Mouse (Mus musculus): ENCODE measurements around the gene Mylk. TPM values are rescaled to one million over a fixed set of nuclear protein-coding genes. Genes with fewer than 3 reads are reported as not detected.

Gene Mylk
- polyA plus RNA-seq, 1 experiment from 2014 or later = 2.8 TPM

DNA sequence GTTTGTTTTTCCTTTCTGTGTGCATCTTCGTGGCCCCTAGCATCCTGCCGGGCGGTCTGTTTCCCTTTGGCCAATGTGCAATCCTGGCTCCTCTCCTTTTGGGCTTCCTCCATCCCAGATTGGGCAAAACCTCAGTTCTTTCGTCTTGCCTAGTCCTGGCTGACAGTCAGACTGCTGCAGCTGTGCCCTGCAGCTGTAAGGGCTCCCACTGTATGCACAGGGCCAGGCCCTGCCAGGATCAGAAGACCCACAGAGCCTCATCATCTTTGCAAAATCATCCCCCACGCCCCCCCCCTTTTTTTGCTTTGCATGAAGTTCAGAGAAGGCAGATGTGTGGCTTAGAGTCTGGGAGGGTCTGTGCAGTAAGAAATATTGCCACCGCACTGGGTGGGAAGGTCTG, 110.1 kb downstream of the Mylk start:
- Histone ChIP-seq H3K27ac (ENCODE audit: low read length) (no peak overlapping the region), H3K4me3 (replicated peaks; ENCODE audit: low read length) (no peak overlapping the region), H3K9ac (replicated peaks; ENCODE audit: low read depth, low read length) (no peak overlapping the region), H3K36me3 (ENCODE audit: control insufficient read depth, insufficient read depth) (no peaks in the 10 kb centered on the region), H3K9me3 (ENCODE audit: control insufficient read depth, low read length) (no peaks in the 10 kb centered on the region), H3K27me3 (replicated peaks; ENCODE audit: control insufficient read depth, insufficient read depth, low read length) (no peaks in the 10 kb centered on the region), H3K4me2 (ENCODE audit: low read length) (no peak overlapping the region), H3K4me1 (replicated peaks; ENCODE audit: control insufficient read depth, insufficient read depth, low read length) (no peaks in the 10 kb centered on the region)
- ATAC-seq = peak; percentile 26; the same call in 1 of the 2 replicates
- WGBS = 75% methylated on average over 6 of the region's 6 CpGs

DNA sequence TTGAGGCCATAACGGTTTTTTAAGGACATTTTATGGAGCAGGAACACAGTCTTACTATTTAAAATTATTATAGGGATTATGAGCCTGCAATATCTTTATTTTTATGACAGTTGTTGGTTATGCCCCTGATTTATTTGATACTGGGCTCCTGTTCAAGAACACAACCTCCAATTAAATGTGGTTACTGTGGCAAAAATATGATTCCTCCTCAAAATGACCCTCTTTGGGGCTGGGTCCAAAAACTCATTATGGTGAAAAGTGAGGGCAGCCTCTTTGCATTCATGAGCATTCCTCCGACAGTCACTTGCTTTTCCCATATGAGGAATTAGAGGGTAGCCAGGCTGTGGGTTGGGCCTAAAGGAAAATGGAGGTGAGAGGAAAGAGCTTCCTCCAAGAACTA, 110.7 kb downstream of the Mylk start:
- whole genome bisulfite sequencing = 70% methylated on average over 2 of the region's 2 CpGs
- no peak overlapping the region for H3K9ac ChIP-seq (replicated peaks; ENCODE audit: low read depth, low read length)

DNA sequence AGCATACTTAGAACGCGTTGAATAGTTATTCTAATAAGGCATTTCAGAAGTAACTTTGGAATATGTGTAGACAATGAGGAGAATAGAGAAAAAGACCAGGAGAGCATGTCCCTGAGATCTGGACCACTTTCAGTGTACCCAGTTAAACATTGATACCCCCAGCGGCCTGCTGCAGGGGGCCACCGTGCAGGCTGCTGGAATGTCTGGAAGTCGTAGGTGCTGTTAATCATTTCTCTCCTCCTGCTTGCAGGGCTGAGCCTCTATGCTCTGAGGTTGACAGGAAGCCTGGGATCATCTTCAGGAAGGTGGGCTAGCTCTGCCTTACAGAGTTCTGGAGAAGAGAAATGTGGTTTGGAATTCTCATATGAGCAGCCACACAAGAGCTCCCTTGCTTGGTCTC, 112.6 kb downstream of the Mylk start:
- Histone ChIP-seq H3K36me3 (ENCODE audit: control insufficient read depth, insufficient read depth) (no peaks in the 10 kb centered on the region), H3K9me3 (ENCODE audit: control insufficient read depth, low read length) (no peaks in the 10 kb centered on the region), H3K4me2 (ENCODE audit: low read length) (no peak overlapping the region), H3K4me3 (replicated peaks; ENCODE audit: low read length) (no peak overlapping the region), H3K9ac (replicated peaks; ENCODE audit: low read depth, low read length) (no peak overlapping the region), H3K4me1 (replicated peaks; ENCODE audit: control insufficient read depth, insufficient read depth, low read length) (no peaks in the 10 kb centered on the region), H3K27me3 (replicated peaks; ENCODE audit: control insufficient read depth, insufficient read depth, low read length) (no peaks in the 10 kb centered on the region), H3K27ac (ENCODE audit: low read length) (no peak overlapping the region)
- WGBS = 83% methylated on average over 5 of the region's 5 CpGs
- ATAC-seq = no peak

More for the DNA sequence above, 110.7 kb downstream of the Mylk start:
- H3K4me2 ChIP-seq (ENCODE audit: low read length) = no peak overlapping the region
- no peaks in the 10 kb centered on the region for H3K9me3 ChIP-seq (ENCODE audit: control insufficient read depth, low read length)
- H3K27ac ChIP-seq (ENCODE audit: low read length) = no peak overlapping the region
- no peaks in the 10 kb centered on the region for H3K27me3 ChIP-seq (replicated peaks; ENCODE audit: control insufficient read depth, insufficient read depth, low read length)
- no peaks in the 10 kb centered on the region for H3K36me3 ChIP-seq (ENCODE audit: control insufficient read depth, insufficient read depth)
- H3K4me1 ChIP-seq (replicated peaks; ENCODE audit: control insufficient read depth, insufficient read depth, low read length) = no peaks in the 10 kb centered on the region
- H3K4me3 ChIP-seq (replicated peaks; ENCODE audit: low read length) = no peak overlapping the region
- ATAC-seq = no peak

DNA sequence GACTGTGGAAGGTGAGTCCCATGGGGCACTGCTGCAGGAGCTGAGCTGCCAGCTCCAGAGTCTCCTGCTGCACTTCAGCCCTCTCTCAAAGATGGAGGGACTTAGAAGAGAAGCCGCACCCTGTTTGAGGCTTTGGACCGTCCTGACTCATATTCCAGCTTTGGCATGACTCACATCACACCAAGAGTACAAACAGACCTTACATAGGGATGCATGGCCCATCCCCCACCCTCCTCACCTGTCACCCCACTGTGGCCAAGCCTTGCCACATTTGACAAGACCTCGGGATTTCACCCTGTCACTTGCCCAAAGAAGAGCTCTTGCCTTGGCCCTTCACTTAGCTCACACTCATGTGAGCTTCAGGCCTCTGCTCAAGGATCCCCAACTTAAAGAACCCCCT, 115.8 kb downstream of the Mylk start:
- no peaks in the 10 kb centered on the region for H3K9me3 ChIP-seq (ENCODE audit: control insufficient read depth, low read length)

DNA sequence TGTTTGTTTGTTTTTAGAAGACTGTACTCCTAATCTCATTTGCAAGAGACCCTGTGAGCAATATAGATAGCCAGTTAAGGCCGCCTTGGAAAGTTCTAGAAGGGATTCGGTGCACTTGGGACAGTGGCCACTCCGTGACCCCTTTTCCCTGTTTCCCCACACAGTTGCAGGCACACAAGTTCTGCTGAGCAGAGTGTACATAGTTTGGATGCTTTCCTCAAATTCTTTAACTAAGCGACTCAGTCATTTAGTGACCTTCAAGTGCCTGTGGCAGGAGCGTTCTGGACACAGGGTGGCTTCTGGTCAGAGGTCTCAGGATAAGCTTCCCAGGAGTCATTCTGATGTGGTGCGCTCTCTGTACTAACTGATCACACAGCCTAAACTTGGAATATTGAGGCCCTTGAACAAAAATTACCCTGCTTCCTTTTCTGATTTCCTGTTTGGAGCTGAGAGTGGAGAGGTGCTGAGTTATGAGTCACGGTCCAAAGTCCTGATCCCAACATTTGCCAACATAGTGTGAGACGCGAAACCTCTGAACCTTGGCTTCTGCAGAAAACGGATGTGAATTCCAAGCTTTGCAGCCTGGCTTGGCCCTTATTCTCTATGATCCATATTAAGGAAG, 116.8 kb downstream of the Mylk start:
- Histone ChIP-seq H3K27ac (ENCODE audit: low read length) (no peak overlapping the region), H3K9me3 (ENCODE audit: control insufficient read depth, low read length) (no peaks in the 10 kb centered on the region), H3K9ac (replicated peaks; ENCODE audit: low read depth, low read length) (no peak overlapping the region), H3K4me2 (ENCODE audit: low read length) (no peak overlapping the region), H3K27me3 (replicated peaks; ENCODE audit: control insufficient read depth, insufficient read depth, low read length) (no peaks in the 10 kb centered on the region), H3K4me3 (replicated peaks; ENCODE audit: low read length) (no peak overlapping the region), H3K4me1 (replicated peaks; ENCODE audit: control insufficient read depth, insufficient read depth, low read length) (no peaks in the 10 kb centered on the region), H3K36me3 (ENCODE audit: control insufficient read depth, insufficient read depth) (no peaks in the 10 kb centered on the region)
- ATAC-seq = no peak
- 91% methylated on average over 10 of the region's 10 CpGs for WGBS

More for the DNA sequence above, 115.8 kb downstream of the Mylk start:
- no peak for ATAC-seq
- Histone ChIP-seq H3K4me1 (replicated peaks; ENCODE audit: control insufficient read depth, insufficient read depth, low read length) (no peaks in the 10 kb centered on the region), H3K27me3 (replicated peaks; ENCODE audit: control insufficient read depth, insufficient read depth, low read length) (no peaks in the 10 kb centered on the region), H3K4me2 (ENCODE audit: low read length) (no peak overlapping the region), H3K27ac (ENCODE audit: low read length) (no peak overlapping the region), H3K4me3 (replicated peaks; ENCODE audit: low read length) (no peak overlapping the region), H3K9ac (replicated peaks; ENCODE audit: low read depth, low read length) (no peak overlapping the region), H3K36me3 (ENCODE audit: control insufficient read depth, insufficient read depth) (no peaks in the 10 kb centered on the region)
- WGBS = 97% methylated on average over 3 of the region's 3 CpGs

DNA sequence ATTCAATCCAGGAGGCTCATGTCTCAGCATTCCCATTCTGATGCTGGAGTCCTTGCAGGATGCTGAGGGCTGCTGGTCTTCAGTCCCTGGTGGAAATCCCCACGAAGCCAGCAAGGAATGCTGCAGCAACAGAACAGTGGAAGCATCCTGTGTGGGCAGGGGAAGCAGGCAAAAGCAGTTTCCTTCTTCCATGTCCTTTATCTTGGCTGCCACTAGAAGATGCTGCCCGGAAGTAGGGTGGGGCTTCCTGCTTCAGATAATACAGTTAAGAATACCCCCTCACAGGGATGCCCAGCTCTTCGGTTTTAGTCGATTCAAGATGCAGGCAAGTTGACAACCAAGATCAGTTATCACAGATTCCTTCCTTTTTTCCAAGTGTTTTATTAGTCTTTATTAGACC, 120.4 kb downstream of the Mylk start:
- Histone ChIP-seq H3K27ac (ENCODE audit: low read length) (no peak overlapping the region), H3K36me3 (ENCODE audit: control insufficient read depth, insufficient read depth) (no peaks in the 10 kb centered on the region), H3K27me3 (replicated peaks; ENCODE audit: control insufficient read depth, insufficient read depth, low read length) (no peaks in the 10 kb centered on the region), H3K9me3 (ENCODE audit: control insufficient read depth, low read length) (no peaks in the 10 kb centered on the region), H3K4me2 (ENCODE audit: low read length) (no peak overlapping the region), H3K4me3 (replicated peaks; ENCODE audit: low read length) (no peak overlapping the region), H3K9ac (replicated peaks; ENCODE audit: low read depth, low read length) (no peak overlapping the region), H3K4me1 (replicated peaks; ENCODE audit: control insufficient read depth, insufficient read depth, low read length) (no peaks in the 10 kb centered on the region)
- no peak for ATAC-seq
- 84% methylated on average over 4 of the region's 4 CpGs for WGBS

DNA sequence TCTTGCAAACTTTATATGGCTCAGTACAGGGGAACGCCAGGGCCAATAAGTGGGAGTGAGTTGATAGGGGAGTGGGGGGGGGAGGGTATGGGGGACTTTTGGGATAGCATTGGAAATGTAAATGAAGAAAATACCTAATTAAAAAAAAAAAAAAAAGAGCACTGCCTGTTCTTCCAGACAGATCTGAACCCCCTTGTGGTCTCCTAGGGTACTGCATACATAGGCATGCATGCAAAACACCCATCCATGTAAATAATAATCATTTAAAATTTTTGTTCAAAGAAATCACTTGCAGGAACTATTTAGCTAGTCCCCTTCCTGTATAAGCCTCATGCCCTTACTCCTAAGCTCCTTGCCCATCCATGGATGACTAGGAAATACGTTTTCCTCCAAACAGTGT, 122.2 kb downstream of the Mylk start:
- no peaks in the 10 kb centered on the region for H3K4me1 ChIP-seq (replicated peaks; ENCODE audit: control insufficient read depth, insufficient read depth, low read length)
- H3K4me2 ChIP-seq (ENCODE audit: low read length) = no peak overlapping the region
- 91% methylated on average over 2 of the region's 2 CpGs for WGBS
- no peak for ATAC-seq
- no peak overlapping the region for H3K4me3 ChIP-seq (replicated peaks; ENCODE audit: low read length)
- H3K9ac ChIP-seq (replicated peaks; ENCODE audit: low read depth, low read length) = no peak overlapping the region
- no peak overlapping the region for H3K27ac ChIP-seq (ENCODE audit: low read length)
- H3K27me3 ChIP-seq (replicated peaks; ENCODE audit: control insufficient read depth, insufficient read depth, low read length) = no peaks in the 10 kb centered on the region
- H3K9me3 ChIP-seq (ENCODE audit: control insufficient read depth, low read length) = no peaks in the 10 kb centered on the region
- no peaks in the 10 kb centered on the region for H3K36me3 ChIP-seq (ENCODE audit: control insufficient read depth, insufficient read depth)

DNA sequence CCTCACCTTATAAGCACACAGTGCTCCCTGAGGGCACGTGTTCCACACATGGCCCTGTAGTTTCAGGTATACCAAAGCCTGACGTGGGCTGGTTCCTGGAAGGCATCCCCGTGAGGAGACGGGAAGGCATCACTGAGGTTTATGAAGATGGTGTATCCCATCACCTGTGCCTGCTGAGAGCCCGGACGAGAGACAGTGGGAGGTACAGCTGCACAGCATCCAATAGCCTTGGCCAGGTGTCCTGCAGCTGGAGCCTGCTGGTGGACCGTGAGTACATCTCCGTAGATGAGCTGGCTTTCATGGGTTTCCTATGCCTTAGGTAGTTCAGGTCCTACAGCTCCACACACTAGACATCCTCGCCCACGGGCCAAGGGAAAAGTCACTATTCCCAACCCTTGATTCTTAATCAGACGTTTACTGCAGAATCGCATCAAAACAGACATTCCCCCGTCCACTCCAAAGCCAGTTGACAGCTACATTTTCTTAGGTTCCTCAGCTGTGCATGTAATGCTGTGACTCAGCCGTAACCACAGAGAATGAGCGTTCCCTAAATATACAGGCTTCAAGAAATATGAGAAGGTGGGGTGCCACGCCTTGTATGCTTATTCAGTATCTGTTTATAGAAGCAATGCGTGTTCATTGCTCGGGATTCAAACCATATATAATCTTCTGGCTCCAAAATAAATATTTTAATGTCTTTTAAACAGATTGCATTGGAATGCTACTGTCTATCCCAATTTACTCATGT, 135.2 kb downstream of the Mylk start:
- H3K4me3 ChIP-seq (replicated peaks; ENCODE audit: low read length) = no peak overlapping the region
- H3K36me3 ChIP-seq (ENCODE audit: control insufficient read depth, insufficient read depth) = no peaks in the 10 kb centered on the region
- H3K9ac ChIP-seq (replicated peaks; ENCODE audit: low read depth, low read length) = no peak overlapping the region
- no peak overlapping the region for H3K27ac ChIP-seq (ENCODE audit: low read length)
- no peaks in the 10 kb centered on the region for H3K9me3 ChIP-seq (ENCODE audit: control insufficient read depth, low read length)
- H3K4me2 ChIP-seq (ENCODE audit: low read length) = no peak overlapping the region
- no peaks in the 10 kb centered on the region for H3K27me3 ChIP-seq (replicated peaks; ENCODE audit: control insufficient read depth, insufficient read depth, low read length)
- WGBS = 93% methylated on average over 18 of the region's 18 CpGs
- no peaks in the 10 kb centered on the region for H3K4me1 ChIP-seq (replicated peaks; ENCODE audit: control insufficient read depth, insufficient read depth, low read length)
- no peak for ATAC-seq

DNA sequence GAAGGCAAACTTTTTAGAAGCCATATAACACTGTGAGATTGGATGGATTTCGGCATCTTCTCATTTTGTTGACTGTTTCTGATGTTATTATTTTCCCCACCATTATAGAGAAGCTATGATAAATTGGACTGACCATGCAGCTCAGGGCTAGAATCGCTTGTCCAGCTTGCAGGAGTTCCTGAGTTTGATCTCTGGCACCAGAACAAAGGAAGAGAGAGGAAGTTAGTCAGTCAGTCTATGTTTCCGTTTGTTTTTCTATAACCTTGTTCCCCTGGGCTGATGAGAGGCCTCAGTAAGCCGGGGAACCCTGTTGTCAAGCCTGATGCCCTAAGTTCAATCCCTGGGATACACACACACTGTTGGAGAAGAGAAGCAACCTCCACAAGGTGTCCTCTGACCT, 135.8 kb downstream of the Mylk start:
- ATAC-seq = no peak

More for the DNA sequence above, 135.8 kb downstream of the Mylk start:
- H3K4me2 ChIP-seq (ENCODE audit: low read length) = no peak overlapping the region
- no peaks in the 10 kb centered on the region for H3K9me3 ChIP-seq (ENCODE audit: control insufficient read depth, low read length)
- no peak overlapping the region for H3K9ac ChIP-seq (replicated peaks; ENCODE audit: low read depth, low read length)
- H3K27ac ChIP-seq (ENCODE audit: low read length) = no peak overlapping the region
- 88% methylated on average over 4 of the region's 4 CpGs for whole genome bisulfite sequencing
- H3K4me3 ChIP-seq (replicated peaks; ENCODE audit: low read length) = no peak overlapping the region
- H3K27me3 ChIP-seq (replicated peaks; ENCODE audit: control insufficient read depth, insufficient read depth, low read length) = no peaks in the 10 kb centered on the region
- no peaks in the 10 kb centered on the region for H3K4me1 ChIP-seq (replicated peaks; ENCODE audit: control insufficient read depth, insufficient read depth, low read length)
- H3K36me3 ChIP-seq (ENCODE audit: control insufficient read depth, insufficient read depth) = no peaks in the 10 kb centered on the region
